Mouse (Mus musculus): ENCODE data around the gene Pdcd7.

- TF ChIP-seq CTCF (IDR thresholded peaks at IDR 0.05; ENCODE audit: extremely low read depth, insufficient read depth, insufficient read length, insufficient replicate concordance) (no peak), POLR2A (IDR thresholded peaks at IDR 0.05; ENCODE audit: low read depth, low read length) (no peak)
Measured at GRCm38 (mm10) chr9:65306672-65307071, 39.2 kb upstream of the Pdcd7 start.
